Mouse (Mus musculus) Patski (cell line): ENCODE measurements around the gene Stox2. TPM values are rescaled to one million over a fixed set of nuclear protein-coding genes. Genes with fewer than 3 reads are reported as not detected.

Experiments used
- ATAC-seq: fragments of 100-300 bp; one replicate; pipeline ENCODE4 v1.8.0; 2021
- CTCF ChIA-PET: fragments of 350-600 bp; sonication (Branson Sonifier 250); formaldehyde crosslinking; loops from one replicate; lab custom pipeline; 2022; ENCODE audit warnings: inconsistent platforms; lab: Charles Lee
- POLR2A ChIA-PET: fragments of 350-600 bp; sonication (Branson Sonifier 250); formaldehyde crosslinking; loops from one replicate; lab custom pipeline; 2022; ENCODE audit warnings: antibody characterized with exemption, inconsistent platforms; lab: Charles Lee
- DNase-seq: peaks from one replicate; pipeline ENCODE4 v3.0.0-alpha.2; 2011; ENCODE audit warnings: low read depth, low spot score
- H3K27me3 ChIP-seq: fragments of 371-371 bp; one replicate; pipeline ENCODE4 v1.5.1; 2021
- CTCF ChIP-seq: fragments of 100-300 bp; IDR thresholded peaks from one replicate; pipeline ENCODE4 v1.5.1; 2021
- in situ Hi-C: fragments of 300-500 bp; cut with MboI; formaldehyde crosslinking; loops from 3 replicates; pipeline ENCODE4 v1.11.1; 2018; ENCODE audit warnings: low pct_unique_long_range_greater_than_20kb, mixed read lengths
- polyA plus RNA-seq: library from polyadenylated mRNA; unstranded; gene quantifications from one replicate; pipeline ENCODE4 v1.2.3, GENCODE M21; 2021

The Stox2 gene
- polyA plus RNA-seq, 1 experiment from 2014 or later: 14.7 TPM

DNA sequence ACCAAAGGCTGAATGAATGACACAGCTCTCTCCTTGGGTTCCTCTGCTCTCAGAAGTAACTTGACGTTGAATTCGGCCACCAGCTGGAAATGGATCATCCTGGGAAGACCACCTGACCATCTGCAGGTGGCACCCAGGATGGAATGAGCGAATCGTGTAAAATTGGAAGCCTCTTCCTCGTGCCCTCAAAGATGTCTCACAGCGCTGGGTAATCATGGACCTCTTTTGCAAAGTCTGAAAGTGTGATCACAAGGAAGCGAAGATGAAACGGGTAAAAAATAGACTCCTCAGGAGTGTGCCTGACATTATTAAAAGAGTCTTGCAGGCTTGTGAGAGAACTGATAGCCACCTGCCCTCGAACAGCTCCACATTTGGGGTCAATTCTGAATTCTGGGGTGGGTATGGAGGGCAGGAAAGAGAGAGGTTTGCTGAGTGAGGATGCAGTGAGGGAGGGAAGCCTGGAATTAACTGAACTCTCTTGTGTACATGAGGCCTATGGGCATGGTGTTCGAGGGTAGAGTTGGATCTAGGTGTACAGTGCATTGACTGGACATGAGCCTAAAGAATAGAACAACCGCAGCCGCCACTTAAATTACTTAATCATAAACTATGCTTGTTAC is 160.0 kb downstream of the Stox2 start:
- POLR2A ChIA-PET: no interaction called here
- TF ChIP-seq CTCF: no peak
- CTCF ChIA-PET: interaction anchor here (0.9 to 3.4 kb wide), 3 partner anchors 68 to 92 kb away, joined by 3 to 17 read pairs (median 3); no protein-coding TSS in a partner anchor
- ATAC-seq (no peak), DNase-seq (no peak)
- no peaks in the 10 kb centered on the region for H3K27me3 ChIP-seq
- in situ Hi-C loops: no loop called here

DNA sequence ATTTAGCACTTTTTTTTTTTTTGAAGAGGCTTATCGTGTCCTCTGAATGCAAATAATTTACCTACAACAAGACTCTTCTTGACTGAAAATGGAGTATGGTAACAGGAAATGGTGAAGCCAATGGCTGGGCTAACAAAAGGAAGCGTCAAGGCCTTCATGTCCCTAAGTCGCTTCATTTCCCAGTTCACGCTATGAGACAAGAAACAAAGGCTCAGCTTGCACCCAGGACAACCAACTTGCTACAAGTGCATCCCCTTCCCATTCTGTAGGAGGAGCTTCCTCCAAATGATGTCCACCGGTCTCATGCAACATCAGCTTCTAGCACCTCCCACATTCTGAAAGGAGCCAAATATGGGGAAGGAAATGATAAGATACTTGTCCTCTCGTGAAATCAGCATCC is 160.7 kb downstream of the Stox2 start:
- ATAC-seq (no peak), DNase-seq (no peak)
- POLR2A ChIA-PET: no interaction called here
- no peaks in the 10 kb centered on the region for H3K27me3 ChIP-seq
- TF ChIP-seq CTCF: no peak
- in situ Hi-C loops: no loop called here
- CTCF ChIA-PET: interaction anchor here (0.9 to 3.4 kb wide), 2 partner anchors 67 to 86 kb away, joined by 3 to 17 read pairs; no protein-coding TSS in a partner anchor

- CTCF ChIA-PET: interaction anchor here (0.9 to 3.4 kb wide), 2 partner anchors 66 to 86 kb away, joined by 3 to 17 read pairs; no protein-coding TSS in a partner anchor
- TF ChIP-seq CTCF: no peak
- DNase-seq (no peak), ATAC-seq (no peak)
- in situ Hi-C loops: loop anchor here (5.0 kb wide), 1 partner anchor 267 kb away; no protein-coding TSS in a partner anchor
- no peaks in the 10 kb centered on the region for H3K27me3 ChIP-seq
- POLR2A ChIA-PET: interaction anchor here (0.6 to 1.3 kb wide), 2 partner anchors 117 to 268 kb away, joined by 3 read pairs; no protein-coding TSS in a partner anchor
Measured at GRCm38 (mm10) chr8:47284329-47285326, 161.5 kb downstream of the Stox2 start.

DNA sequence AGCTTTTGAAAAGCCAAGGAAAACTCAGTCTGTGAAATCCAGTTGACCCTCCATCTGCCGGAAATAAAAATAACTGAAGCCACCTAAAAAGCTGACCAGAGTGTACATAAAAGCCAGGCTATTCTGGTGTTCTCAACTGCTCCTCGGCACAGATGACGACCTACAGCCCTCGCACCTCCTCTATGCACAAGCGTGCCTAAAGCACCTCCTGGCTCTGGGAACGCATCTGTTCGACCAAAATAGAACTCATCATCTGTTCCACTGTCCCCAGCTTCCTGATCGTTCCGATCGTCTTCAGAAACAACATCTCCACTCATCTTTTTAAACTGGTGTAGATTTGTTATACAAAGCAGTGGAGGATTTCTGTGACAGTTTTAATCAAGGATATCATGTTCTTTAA is 166.3 kb downstream of the Stox2 start:
- in situ Hi-C loops: loop anchor here (5.0 kb wide), 1 partner anchor 263 kb away; no protein-coding TSS in a partner anchor
- ChIA-PET CTCF (interaction anchor here (1.3 kb wide), 2 partner anchors 23 to 262 kb away, joined by 3 read pairs; no protein-coding TSS in a partner anchor), POLR2A (interaction anchor here (0.7 to 1.6 kb wide), 2 partner anchors 19 to 73 kb away, joined by 4 to 6 read pairs; no protein-coding TSS in a partner anchor)
- DNase-seq (no peak), ATAC-seq (no peak)
- TF ChIP-seq CTCF: no peak
- no peaks in the 10 kb centered on the region for H3K27me3 ChIP-seq

GRCm38 (mm10) chr8:47278211-47278610 is 168.0 kb downstream of the Stox2 start:
- DNase-seq: no peak
- no peak for TF ChIP-seq CTCF
- ATAC-seq: no peak
- H3K27me3 ChIP-seq: no peaks in the 10 kb centered on the region
- ChIA-PET CTCF (interaction anchor here (0.8 kb wide), 1 partner anchor 262 kb away, joined by 3 read pairs; no protein-coding TSS in a partner anchor), POLR2A (no interaction called here)
- in situ Hi-C loops: no loop called here

DNA sequence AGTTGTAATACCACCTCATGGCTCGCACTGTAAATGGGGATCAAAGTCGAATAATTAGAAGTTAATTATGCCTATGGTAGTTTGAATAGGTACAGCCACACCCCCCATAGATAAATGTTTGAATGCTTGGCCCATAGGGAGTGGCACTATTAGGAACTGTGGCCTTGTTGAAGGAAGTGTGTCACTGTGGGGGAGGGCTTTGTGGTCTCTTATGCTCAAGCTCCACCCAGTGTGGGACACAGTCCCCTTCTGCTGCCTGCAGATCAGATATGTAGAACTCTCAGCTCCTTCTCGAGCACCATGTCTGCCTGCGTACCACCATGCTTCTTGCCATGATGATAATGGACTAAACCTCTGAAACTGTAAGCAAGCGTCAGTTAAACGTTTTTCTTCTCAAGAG is 177.2 kb downstream of the Stox2 start:
- no peak for TF ChIP-seq CTCF
- CTCF ChIA-PET: no interaction called here
- no peaks in the 10 kb centered on the region for H3K27me3 ChIP-seq
- DNase-seq (no peak), ATAC-seq (no peak)
- in situ Hi-C loops: no loop called here
- POLR2A ChIA-PET: no interaction called here

DNA sequence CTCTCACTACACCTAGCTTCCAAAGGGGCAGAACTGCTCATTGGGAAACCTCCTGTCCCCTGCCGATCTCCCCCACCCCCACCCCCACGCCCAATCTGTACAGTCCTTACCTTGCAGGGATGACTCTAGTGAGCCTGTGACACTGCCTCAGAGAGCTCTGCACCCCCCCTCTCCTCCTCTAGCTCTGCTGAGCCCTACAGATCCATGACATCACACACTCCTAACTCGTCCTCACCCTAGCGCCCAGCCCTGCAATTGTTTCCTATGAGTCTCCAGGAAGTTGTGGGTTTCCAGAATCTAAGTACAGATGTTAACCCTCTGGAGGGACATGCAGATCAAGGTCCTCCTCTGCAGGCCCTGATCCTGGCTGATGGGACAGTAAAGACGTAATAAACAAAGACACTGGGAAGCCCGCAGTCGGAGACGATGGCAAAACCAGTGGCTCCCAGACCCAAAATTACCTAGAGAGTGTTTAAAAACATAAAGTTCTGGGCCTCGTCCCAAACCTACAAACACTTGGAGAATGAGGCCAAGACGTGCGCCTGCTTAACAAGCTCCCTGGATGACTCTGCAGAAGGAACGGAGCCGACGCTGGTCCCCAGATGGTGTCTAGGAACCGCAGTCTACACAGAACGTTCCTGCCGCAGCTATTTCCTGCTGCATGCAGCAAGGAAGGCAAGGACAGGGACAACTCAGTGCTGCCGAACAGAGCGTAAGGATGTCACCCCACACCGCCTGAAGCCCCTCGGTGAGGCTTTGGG is 177.9 kb downstream of the Stox2 start:
- ChIA-PET CTCF (interaction anchor here (1.2 kb wide), 1 partner anchor 13 kb away, joined by 3 read pairs; no protein-coding TSS in a partner anchor), POLR2A (no interaction called here)
- in situ Hi-C loops: no loop called here
- no peak for DNase-seq
- ATAC-seq: no peak
- no peaks in the 10 kb centered on the region for H3K27me3 ChIP-seq
- no peak for TF ChIP-seq CTCF

DNA sequence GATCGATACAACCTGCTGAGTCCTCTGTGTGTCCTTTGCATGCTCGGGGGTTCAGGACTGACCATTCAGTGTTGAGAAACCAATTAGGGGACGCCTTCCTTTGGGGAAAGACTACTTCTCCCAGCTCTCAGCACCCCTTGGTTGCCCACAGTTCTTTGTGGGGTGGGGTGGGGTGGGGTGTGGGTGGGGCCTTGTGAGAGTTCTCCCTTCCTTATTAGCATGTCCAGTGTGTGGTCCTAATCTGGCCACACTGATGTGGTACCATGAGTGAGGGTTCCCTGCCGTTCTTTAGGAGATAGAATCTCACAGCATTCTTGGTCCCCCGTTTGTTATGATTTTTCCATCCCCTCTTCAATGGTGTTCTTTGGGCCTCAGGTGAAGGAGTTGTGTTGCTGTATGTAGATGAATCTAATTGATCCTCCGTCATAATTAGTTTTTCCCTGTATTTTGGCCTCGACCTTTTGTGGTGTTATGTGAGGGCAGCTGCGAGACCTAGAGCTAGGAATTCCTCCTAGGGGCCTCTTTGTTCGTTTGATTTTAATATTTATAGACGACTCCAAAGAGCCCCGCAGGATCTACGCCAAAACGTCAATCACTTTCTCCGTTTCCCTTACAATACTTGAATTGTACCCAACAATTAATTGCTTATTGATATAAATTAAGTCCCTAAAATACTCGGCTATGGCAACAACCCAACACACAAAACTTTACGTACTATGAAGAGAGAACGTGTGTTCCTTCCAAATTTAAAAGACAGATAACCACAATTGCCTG is 182.9 kb downstream of the Stox2 start:
- ChIA-PET CTCF (no interaction called here), POLR2A (interaction anchor here (1.0 kb wide), 1 partner anchor 16 kb away, joined by 5 read pairs; no protein-coding TSS in a partner anchor)
- in situ Hi-C loops: no loop called here
- DNase-seq (no peak), ATAC-seq (no peak)
- no peaks in the 10 kb centered on the region for H3K27me3 ChIP-seq
- TF ChIP-seq CTCF: no peak
